Mouse (Mus musculus): ENCODE data around the gene Polg2.

DNA sequence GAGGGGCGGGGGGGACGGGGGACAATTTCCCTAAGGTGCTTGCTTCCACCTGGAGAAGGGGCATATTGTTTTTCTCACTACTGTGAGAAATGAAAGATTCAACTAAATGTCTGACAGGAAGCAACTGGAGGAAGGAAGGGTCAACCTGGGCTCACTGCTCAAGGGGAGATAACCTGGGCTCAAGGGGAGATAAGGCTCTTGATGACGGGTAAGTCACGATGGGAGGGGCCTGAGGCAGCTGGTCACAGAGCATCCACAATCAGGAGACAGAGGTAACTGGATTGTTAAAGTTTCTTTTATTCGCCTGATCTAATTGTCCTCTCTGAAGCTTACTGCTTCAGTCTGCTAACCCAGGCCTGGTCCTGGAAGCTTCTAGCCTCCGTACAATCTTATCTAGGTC lies 26.0 kb downstream of the Polg2 start:
- TF ChIP-seq CTCF (IDR thresholded peaks at IDR 0.05; ENCODE audit: low read depth) (no peak), EP300 (IDR thresholded peaks at IDR 0.05; ENCODE audit: low read depth) (no peak)

Data from liver, postnatal 0 days (tissue).